Mouse (Mus musculus) bone marrow, adult 2 months (tissue): ENCODE measurements around the gene Kcnq5.
"Not testable (repeated sequence)": the region's sequence is repeated elsewhere in the genome, so short reads cannot be mapped to it uniquely, and the experiment has no call there.

Source experiments
- CTCF ChIP-seq: fragments of 200-500 bp; IDR thresholded peaks from 2 replicates; pipeline ENCODE4 v1.5.1; 2011; ENCODE audit warnings: low read length, control low read depth; ENCODE audit not compliant: control insufficient read depth, insufficient read depth
- POLR2A ChIP-seq: fragments of 200-500 bp; IDR thresholded peaks from 2 replicates; pipeline ENCODE4 v1.6.1; 2011; ENCODE audit warnings: low read depth, mild to moderate bottlenecking, control low read depth, low read length, borderline replicate concordance; ENCODE audit not compliant: control insufficient read depth

GRCm38 (mm10) chr1:21368031-21368430 lies 593.7 kb downstream of the Kcnq5 start, which contains the start of gene Khdc1c:
- TF ChIP-seq POLR2A, CTCF: not testable (repeated sequence)
